Mouse (Mus musculus): Measurements from ENCODE around the gene Olfr531. TPM values are rescaled to one million over a fixed set of nuclear protein-coding genes. Genes with fewer than 3 reads are reported as not detected.

The Olfr531 gene
- not detected in 2 replicates for polyA plus RNA-seq (2014; fragmentation: Nextera tagmentation; extraction: Ambion mirVana)

DNA sequence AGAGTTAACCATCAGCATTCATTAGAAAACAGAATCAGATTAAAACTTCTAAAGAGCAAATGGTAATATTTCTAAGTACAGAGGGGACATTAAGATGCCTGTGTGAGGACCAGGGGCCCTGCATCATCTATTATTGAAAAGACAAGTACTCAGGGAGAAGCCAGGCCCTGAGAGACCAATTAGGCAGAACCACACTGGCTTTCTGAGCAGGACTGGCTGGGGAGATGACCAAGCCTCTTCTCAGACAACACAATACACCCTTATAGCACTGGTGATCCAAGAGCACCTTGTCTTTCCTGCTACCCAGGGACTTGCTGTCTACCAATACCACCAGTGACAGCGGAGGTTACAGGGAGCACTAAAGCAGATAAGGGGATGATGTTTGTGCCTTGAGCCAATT is at the start of gene Olfr531:
Olfr531 (minus strand) TSS at position 101 of the 400 bp plus-strand sequence.
- H3K9ac ChIP-seq (ENCODE audit: low read depth, low read length): no peak within 1 kb of the TSS
- WGBS: 92% methylated on average over 1 of the region's 1 CpGs
- no peaks in the 10 kb centered on the region for H3K27me3 ChIP-seq (replicated peaks; ENCODE audit: control insufficient read depth, insufficient read depth, low read length)
- no peaks in the 10 kb centered on the region for H3K4me1 ChIP-seq (ENCODE audit: control insufficient read depth, insufficient read depth, low read length)
- no peak within 1 kb of the TSS for H3K4me3 ChIP-seq (ENCODE audit: low read depth, low read length)
- no peaks in the 10 kb centered on the region for H3K9me3 ChIP-seq (ENCODE audit: control insufficient read depth, low read length)
- no peak for ATAC-seq (ENCODE audit: low read depth)
- H3K4me2 ChIP-seq (ENCODE audit: low read depth, low read length): no peak within 1 kb of the TSS
- H3K27ac ChIP-seq (replicated peaks; ENCODE audit: low read depth, low read length): no peak within 1 kb of the TSS
- no peaks in the 10 kb centered on the region for H3K36me3 ChIP-seq (ENCODE audit: control insufficient read depth, insufficient read depth, low read length)
- DNase-seq (ENCODE audit: low spot score): no peak

GRCm38 (mm10) chr7:140443141-140443540 is 40.4 kb upstream of the Olfr531 start:
- no peaks in the 10 kb centered on the region for H3K36me3 ChIP-seq (ENCODE audit: control insufficient read depth, insufficient read depth, low read length)
- ATAC-seq (ENCODE audit: low read depth): no peak
- no peak for DNase-seq (ENCODE audit: low spot score)
- no peak overlapping the region for H3K9ac ChIP-seq (ENCODE audit: low read depth, low read length)
- no peak overlapping the region for H3K4me3 ChIP-seq (ENCODE audit: low read depth, low read length)
- H3K27ac ChIP-seq (replicated peaks; ENCODE audit: low read depth, low read length): no peak overlapping the region
- no peaks in the 10 kb centered on the region for H3K27me3 ChIP-seq (replicated peaks; ENCODE audit: control insufficient read depth, insufficient read depth, low read length)
- no peak overlapping the region for H3K4me2 ChIP-seq (ENCODE audit: low read depth, low read length)
- H3K4me1 ChIP-seq (ENCODE audit: control insufficient read depth, insufficient read depth, low read length): no peaks in the 10 kb centered on the region
- H3K9me3 ChIP-seq (ENCODE audit: control insufficient read depth, low read length): no peaks in the 10 kb centered on the region
- 73% methylated on average over 1 of the region's 1 CpGs for WGBS

DNA sequence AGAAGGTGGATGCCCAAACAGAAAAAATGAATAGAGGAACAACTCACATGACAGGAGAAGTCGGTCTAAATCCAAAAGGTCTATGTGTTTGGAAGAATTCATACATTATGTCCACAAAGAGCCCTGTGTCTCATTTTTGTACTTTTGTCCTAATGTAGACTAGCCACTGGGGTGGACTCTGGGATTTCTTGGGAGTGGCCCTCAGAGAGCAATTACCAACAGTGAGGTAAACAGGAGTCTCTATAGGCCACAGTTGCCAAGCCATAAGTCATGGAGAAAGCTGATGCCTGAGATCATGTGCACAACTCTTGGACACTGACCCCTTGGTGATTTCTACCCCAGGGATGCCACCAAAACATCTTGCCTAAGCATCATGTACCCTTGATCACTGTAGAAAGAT is 18.8 kb upstream of the Olfr531 start, which contains the start of gene Olfr532:
Olfr532 (minus strand) TSS at position 101 of the 400 bp plus-strand sequence.
- H3K36me3 ChIP-seq (ENCODE audit: control insufficient read depth, insufficient read depth, low read length): no peaks in the 10 kb centered on the region
- H3K4me3 ChIP-seq (ENCODE audit: low read depth, low read length): no peak within 1 kb of the TSS
- ATAC-seq (ENCODE audit: low read depth) (no peak), DNase-seq (ENCODE audit: low spot score) (no peak)
- no peaks in the 10 kb centered on the region for H3K4me1 ChIP-seq (ENCODE audit: control insufficient read depth, insufficient read depth, low read length)
- no peak within 1 kb of the TSS for H3K4me2 ChIP-seq (ENCODE audit: low read depth, low read length)
- H3K9me3 ChIP-seq (ENCODE audit: control insufficient read depth, low read length): no peaks in the 10 kb centered on the region
- H3K9ac ChIP-seq (ENCODE audit: low read depth, low read length): no peak within 1 kb of the TSS
- WGBS: 92% methylated on average over 1 of the region's 1 CpGs
- no peaks in the 10 kb centered on the region for H3K27me3 ChIP-seq (replicated peaks; ENCODE audit: control insufficient read depth, insufficient read depth, low read length)
- no peak within 1 kb of the TSS for H3K27ac ChIP-seq (replicated peaks; ENCODE audit: low read depth, low read length)

DNA sequence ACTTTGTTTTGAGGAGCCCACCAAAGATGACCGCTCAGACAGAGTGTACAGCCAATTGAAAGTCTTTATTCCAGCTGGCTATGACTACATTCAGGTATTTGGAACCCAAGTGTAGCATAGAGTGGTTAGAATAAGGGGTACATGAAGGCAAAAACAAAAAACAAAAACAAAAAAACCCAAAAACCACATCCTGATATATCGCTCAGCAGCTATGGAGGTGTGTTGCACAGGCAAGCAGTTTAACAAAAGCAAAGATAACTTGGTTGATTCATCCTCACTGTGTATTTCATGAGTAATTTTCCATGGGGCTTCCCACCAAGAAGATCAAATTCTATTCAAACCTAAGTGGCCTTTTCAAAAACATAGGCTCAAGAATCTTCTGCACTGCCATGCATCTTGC is 25.8 kb downstream of the Olfr531 start:
- Histone ChIP-seq H3K9ac (ENCODE audit: low read depth, low read length) (no peak overlapping the region), H3K9me3 (ENCODE audit: control insufficient read depth, low read length) (no peaks in the 10 kb centered on the region), H3K4me3 (ENCODE audit: low read depth, low read length) (no peak overlapping the region), H3K4me1 (ENCODE audit: control insufficient read depth, insufficient read depth, low read length) (no peaks in the 10 kb centered on the region), H3K27me3 (replicated peaks; ENCODE audit: control insufficient read depth, insufficient read depth, low read length) (no peaks in the 10 kb centered on the region), H3K27ac (replicated peaks; ENCODE audit: low read depth, low read length) (no peak overlapping the region), H3K4me2 (ENCODE audit: low read depth, low read length) (no peak overlapping the region), H3K36me3 (ENCODE audit: control insufficient read depth, insufficient read depth, low read length) (no peaks in the 10 kb centered on the region)
- DNase-seq (ENCODE audit: low spot score) (no peak), ATAC-seq (ENCODE audit: low read depth) (no peak)
- WGBS: 95% methylated on average over 2 of the region's 2 CpGs

DNA sequence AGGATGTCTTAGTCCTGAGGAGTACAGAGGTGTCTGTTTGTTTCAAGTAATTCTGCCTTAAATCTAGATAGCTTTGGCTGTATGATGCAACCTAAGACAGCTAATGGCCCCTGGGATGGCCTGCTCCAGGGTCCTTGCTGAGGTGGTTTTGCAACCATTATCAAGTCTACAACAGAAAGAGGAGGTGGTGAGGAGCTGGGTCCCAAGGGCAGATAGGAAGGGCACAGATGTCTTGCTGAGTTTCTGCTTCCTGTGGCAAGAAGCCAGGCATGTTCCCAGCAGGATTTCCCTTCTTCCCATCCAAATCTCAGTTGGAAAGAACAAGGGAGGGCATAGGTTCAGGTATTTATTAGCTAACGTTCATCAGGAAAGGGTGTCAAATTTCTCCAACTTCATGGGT is 26.5 kb downstream of the Olfr531 start, which contains the start of gene Olfr530:
Olfr530 (minus strand) TSS at position 101 of the 400 bp plus-strand sequence.
- no peak for ATAC-seq (ENCODE audit: low read depth)
- Histone ChIP-seq H3K4me2 (ENCODE audit: low read depth, low read length) (no peak within 1 kb of the TSS), H3K36me3 (ENCODE audit: control insufficient read depth, insufficient read depth, low read length) (no peaks in the 10 kb centered on the region), H3K9ac (ENCODE audit: low read depth, low read length) (no peak within 1 kb of the TSS), H3K27ac (replicated peaks; ENCODE audit: low read depth, low read length) (no peak within 1 kb of the TSS), H3K9me3 (ENCODE audit: control insufficient read depth, low read length) (no peaks in the 10 kb centered on the region), H3K4me3 (ENCODE audit: low read depth, low read length) (no peak within 1 kb of the TSS), H3K4me1 (ENCODE audit: control insufficient read depth, insufficient read depth, low read length) (no peaks in the 10 kb centered on the region), H3K27me3 (replicated peaks; ENCODE audit: control insufficient read depth, insufficient read depth, low read length) (no peaks in the 10 kb centered on the region)
- WGBS: 22% methylated on average over 1 of the region's 1 CpGs
- DNase-seq (ENCODE audit: low spot score): no peak

GRCm38 (mm10) chr7:140374300-140374699 is 28.4 kb downstream of the Olfr531 start:
- H3K9ac ChIP-seq (ENCODE audit: low read depth, low read length): no peak overlapping the region
- WGBS: 68% methylated on average over 4 of the region's 4 CpGs
- H3K27me3 ChIP-seq (replicated peaks; ENCODE audit: control insufficient read depth, insufficient read depth, low read length): no peaks in the 10 kb centered on the region
- H3K36me3 ChIP-seq (ENCODE audit: control insufficient read depth, insufficient read depth, low read length): no peaks in the 10 kb centered on the region
- no peaks in the 10 kb centered on the region for H3K4me1 ChIP-seq (ENCODE audit: control insufficient read depth, insufficient read depth, low read length)
- ATAC-seq (ENCODE audit: low read depth): no peak
- H3K4me3 ChIP-seq (ENCODE audit: low read depth, low read length): no peak overlapping the region
- no peak overlapping the region for H3K4me2 ChIP-seq (ENCODE audit: low read depth, low read length)
- H3K27ac ChIP-seq (replicated peaks; ENCODE audit: low read depth, low read length): no peak overlapping the region
- no peaks in the 10 kb centered on the region for H3K9me3 ChIP-seq (ENCODE audit: control insufficient read depth, low read length)
- DNase-seq (ENCODE audit: low spot score): no peak

- no peaks in the 10 kb centered on the region for H3K36me3 ChIP-seq (ENCODE audit: control insufficient read depth, insufficient read depth, low read length)
- no peaks in the 10 kb centered on the region for H3K27me3 ChIP-seq (replicated peaks; ENCODE audit: control insufficient read depth, insufficient read depth, low read length)
- no peak for ATAC-seq (ENCODE audit: low read depth)
- H3K9me3 ChIP-seq (ENCODE audit: control insufficient read depth, low read length): 0 out of 2 replicates have a peak, but pooled peaks cover 5% of the 10 kb centered on the region
- DNase-seq (ENCODE audit: low spot score): no peak
- no peaks in the 10 kb centered on the region for H3K4me1 ChIP-seq (ENCODE audit: control insufficient read depth, insufficient read depth, low read length)
- no peak within 1 kb of the TSS for H3K4me2 ChIP-seq (ENCODE audit: low read depth, low read length)
- no peak within 1 kb of the TSS for H3K27ac ChIP-seq (replicated peaks; ENCODE audit: low read depth, low read length)
- 76% methylated on average over 3 of the region's 3 CpGs for WGBS
- H3K9ac ChIP-seq (ENCODE audit: low read depth, low read length): no peak within 1 kb of the TSS
- no peak within 1 kb of the TSS for H3K4me3 ChIP-seq (ENCODE audit: low read depth, low read length)
Measured at GRCm38 (mm10) chr7:140361571-140361970, 41.1 kb downstream of the Olfr531 start, which contains the start of gene Olfr60. Gene Olfr60 (minus strand): TSS chr7:140361671.

Other genes with a start within 250 kb of the Olfr531 start
- 1.6 and 2.5 TPM in 2 replicates for gene Sprn, start 248.0 kb downstream of the Olfr531 start, polyA plus RNA-seq (2014; fragmentation: Nextera tagmentation; extraction: Ambion mirVana)
- not detected in 2 replicates for gene Olfr522, start 238.2 kb downstream of the Olfr531 start, polyA plus RNA-seq (2014; fragmentation: Nextera tagmentation; extraction: Ambion mirVana)
- 0.20 and 0.22 TPM in 2 replicates for gene Olfr523, start 229.7 kb downstream of the Olfr531 start, polyA plus RNA-seq (2014; fragmentation: Nextera tagmentation; extraction: Ambion mirVana)
- 0.25 TPM in 1 of 2 replicates, not detected in the other for gene Olfr524, start 197.0 kb downstream of the Olfr531 start, polyA plus RNA-seq (2014; fragmentation: Nextera tagmentation; extraction: Ambion mirVana)
- 0.06 TPM in 1 of 2 replicates, not detected in the other for gene Cd163l1, start 184.7 kb downstream of the Olfr531 start, polyA plus RNA-seq (2014; fragmentation: Nextera tagmentation; extraction: Ambion mirVana)
- gene 5830411N06Rik, start 155.6 kb downstream of the Olfr531 start, polyA plus RNA-seq (2014; fragmentation: Nextera tagmentation; extraction: Ambion mirVana): not detected in 2 replicates
- gene Olfr525, start 82.1 kb downstream of the Olfr531 start, polyA plus RNA-seq (2014; fragmentation: Nextera tagmentation; extraction: Ambion mirVana): not detected in 2 replicates
- gene Olfr527, start 68.9 kb downstream of the Olfr531 start, polyA plus RNA-seq (2014; fragmentation: Nextera tagmentation; extraction: Ambion mirVana): not detected in 2 replicates
- gene Olfr60, start 41.2 kb downstream of the Olfr531 start, polyA plus RNA-seq (2014; fragmentation: Nextera tagmentation; extraction: Ambion mirVana): not detected in 2 replicates
- not detected in 2 replicates for gene Olfr530, start 26.6 kb downstream of the Olfr531 start, polyA plus RNA-seq (2014; fragmentation: Nextera tagmentation; extraction: Ambion mirVana)
- gene Olfr532, start 18.7 kb upstream of the Olfr531 start, polyA plus RNA-seq (2014; fragmentation: Nextera tagmentation; extraction: Ambion mirVana): not detected in 2 replicates
- 0.25 TPM in 1 of 2 replicates, not detected in the other for gene Olfr533, start 60.5 kb upstream of the Olfr531 start, polyA plus RNA-seq (2014; fragmentation: Nextera tagmentation; extraction: Ambion mirVana)
- gene Olfr535, start 81.3 kb upstream of the Olfr531 start, polyA plus RNA-seq (2014; fragmentation: Nextera tagmentation; extraction: Ambion mirVana): not detected in 2 replicates
- gene Olfr536, start 104.5 kb upstream of the Olfr531 start, polyA plus RNA-seq (2014; fragmentation: Nextera tagmentation; extraction: Ambion mirVana): 0.04 and 0.22 TPM in 2 replicates
- gene Olfr538, start 165.0 kb upstream of the Olfr531 start, polyA plus RNA-seq (2014; fragmentation: Nextera tagmentation; extraction: Ambion mirVana): not detected in 2 replicates
- gene Olfr46, start 198.4 kb upstream of the Olfr531 start, polyA plus RNA-seq (2014; fragmentation: Nextera tagmentation; extraction: Ambion mirVana): not detected in 2 replicates
- gene Olfr61, start 226.1 kb upstream of the Olfr531 start, polyA plus RNA-seq (2014; fragmentation: Nextera tagmentation; extraction: Ambion mirVana): not detected in 2 replicates
- gene Olfr53, start 243.5 kb upstream of the Olfr531 start, polyA plus RNA-seq (2014; fragmentation: Nextera tagmentation; extraction: Ambion mirVana): not detected in 2 replicates

All from embryonic facial prominence, embryonic 14.5 days (tissue).